Mouse (Mus musculus) E14TG2a.4 (cell line): ENCODE data around the gene Foxl1.

Source experiments
- CTCF ChIP-seq: conservative IDR thresholded peaks from 2 replicates; pipeline ENCODE4 v1.5.1; 2014; ENCODE audit warnings: low read length
- NANOG ChIP-seq: IDR thresholded peaks from 2 replicates; pipeline ENCODE4 v1.6.1; 2014; ENCODE audit warnings: borderline replicate concordance, low read length, mixed read lengths
- POU5F1 ChIP-seq: IDR thresholded peaks from 2 replicates; pipeline ENCODE4 v1.6.1; 2014; ENCODE audit warnings: low read length, borderline replicate concordance

DNA sequence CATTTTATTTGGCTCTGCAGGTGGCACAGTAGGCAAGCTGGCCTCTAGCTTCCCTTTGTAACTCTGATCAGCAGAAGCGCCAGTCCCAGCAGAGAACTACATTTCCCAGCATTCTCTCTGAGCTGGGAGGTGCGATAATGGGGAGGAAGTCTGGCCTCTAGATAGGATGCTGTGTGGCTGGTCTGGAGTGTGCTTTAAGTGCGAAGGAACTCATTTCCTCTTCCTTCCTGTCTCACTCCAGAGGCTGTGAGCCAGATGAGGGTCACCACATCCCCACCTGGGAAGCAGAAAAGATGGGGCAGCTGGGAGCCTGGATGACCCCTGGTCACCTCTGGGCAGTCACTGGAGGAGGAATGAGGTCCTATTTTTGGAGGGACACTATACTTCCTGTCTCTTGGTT is 48.6 kb downstream of the Foxl1 start:
- no peak for TF ChIP-seq CTCF
- TF ChIP-seq NANOG, result no peak
- TF ChIP-seq POU5F1, result no peak
